Mouse (Mus musculus): ENCODE results near the gene Cenpj. TPM values are rescaled to one million over a fixed set of nuclear protein-coding genes. Genes with fewer than 3 reads are reported as not detected.
A peak's percentile ranks its signal among the peaks of the same experiment; 100 is the strongest.

Cenpj gene
- polyA plus RNA-seq, 1 experiment from 2014 or later = 8.8 TPM

DNA sequence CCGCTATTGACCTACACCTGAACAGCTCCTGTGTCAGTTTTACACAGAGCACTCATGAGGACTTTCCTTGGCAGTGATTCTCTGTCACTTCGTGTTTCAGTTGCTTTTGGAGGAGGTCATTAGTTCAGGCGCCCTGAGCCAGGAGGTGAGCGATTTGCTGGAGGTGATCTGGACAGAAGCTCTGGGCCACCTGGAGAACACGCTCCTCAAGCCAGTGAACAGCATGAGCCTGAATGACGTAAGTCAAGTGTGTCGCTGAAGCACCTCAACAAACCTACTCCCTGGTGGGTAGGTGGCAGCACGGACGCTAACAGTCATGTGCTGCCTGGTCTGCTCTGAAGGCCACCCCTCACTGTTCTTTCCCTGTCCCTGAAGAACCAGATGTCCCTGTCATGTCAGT lies 17.0 kb upstream of the Cenpj start:
- no peaks in the 10 kb centered on the region for H3K9me3 ChIP-seq (ENCODE audit: control insufficient read depth, low read length)
- no peak overlapping the region for H3K4me2 ChIP-seq (ENCODE audit: low read length)
- peaks cover 5% of the 10 kb centered on the region; the same call in 1 of the 2 replicates for H3K36me3 ChIP-seq (ENCODE audit: control insufficient read depth, insufficient read depth, low read length)
- no peak overlapping the region for H3K27ac ChIP-seq (ENCODE audit: low read depth)
- H3K9ac ChIP-seq (ENCODE audit: low read length) = no peak overlapping the region
- H3K27me3 ChIP-seq (replicated peaks; ENCODE audit: control insufficient read depth, insufficient read depth, low read length) = no peaks in the 10 kb centered on the region
- ATAC-seq (replicated peaks; ENCODE audit: low FRiP score, low TSS enrichment, low read depth) (no peak), DNase-seq (ENCODE audit: low spot score) (no peak)
- H3K4me1 ChIP-seq (replicated peaks; ENCODE audit: control insufficient read depth, insufficient read depth, low read length) = no peaks in the 10 kb centered on the region
- WGBS = 89% methylated on average over 9 of the region's 9 CpGs
- no peak overlapping the region for H3K4me3 ChIP-seq (ENCODE audit: low read depth, low read length)

DNA sequence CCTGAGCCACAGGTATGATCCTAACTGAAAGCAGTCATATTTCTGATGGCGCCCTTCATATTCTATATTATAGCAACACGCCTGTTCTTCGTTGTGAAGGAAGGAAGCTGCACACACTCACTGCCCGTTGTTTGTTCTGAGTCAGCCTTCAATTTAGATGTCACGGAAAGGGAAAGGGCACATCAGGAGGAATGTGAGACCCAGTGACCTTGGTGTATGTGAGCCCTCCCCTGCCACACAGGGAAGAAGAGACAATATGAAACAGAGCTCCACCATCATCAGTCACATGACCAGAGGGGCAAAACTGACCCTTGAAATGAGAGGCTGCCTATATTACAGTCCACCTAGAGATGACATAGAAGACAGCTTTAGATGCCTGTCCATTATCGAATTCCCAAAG lies 7.1 kb upstream of the Cenpj start:
- Histone ChIP-seq H3K9me3 (ENCODE audit: control insufficient read depth, low read length) (no peaks in the 10 kb centered on the region), H3K4me1 (replicated peaks; ENCODE audit: control insufficient read depth, insufficient read depth, low read length) (no peaks in the 10 kb centered on the region)

DNA sequence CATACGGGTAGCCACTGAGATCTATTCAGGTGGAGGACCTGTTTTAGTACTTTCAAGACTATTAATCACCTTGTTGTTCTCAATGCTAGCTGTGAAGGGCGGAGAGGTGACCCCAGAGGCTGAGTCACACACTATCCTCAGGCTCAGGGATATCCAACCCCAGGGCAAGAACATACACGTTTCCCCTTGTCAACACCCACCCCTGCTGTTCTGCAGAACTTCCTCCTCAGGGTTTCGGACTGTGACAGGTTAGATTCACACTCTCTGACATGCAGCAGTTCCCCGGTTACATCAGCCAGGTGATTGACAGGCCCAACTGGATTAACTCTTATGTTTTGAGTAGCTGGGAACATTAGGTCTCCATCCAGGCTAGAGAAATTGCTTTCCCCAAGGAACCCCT lies 5.9 kb upstream of the Cenpj start:
- Histone ChIP-seq H3K9ac (ENCODE audit: low read length) (no peak overlapping the region), H3K4me1 (replicated peaks; ENCODE audit: control insufficient read depth, insufficient read depth, low read length) (no peaks in the 10 kb centered on the region), H3K27me3 (replicated peaks; ENCODE audit: control insufficient read depth, insufficient read depth, low read length) (no peaks in the 10 kb centered on the region), H3K4me3 (ENCODE audit: low read depth, low read length) (no peak overlapping the region), H3K27ac (ENCODE audit: low read depth) (no peak overlapping the region), H3K9me3 (ENCODE audit: control insufficient read depth, low read length) (no peaks in the 10 kb centered on the region), H3K4me2 (ENCODE audit: low read length) (no peak overlapping the region), H3K36me3 (ENCODE audit: control insufficient read depth, insufficient read depth, low read length) (no peaks in the 10 kb centered on the region; the same call in 1 of the 2 replicates)
- no peak for DNase-seq (ENCODE audit: low spot score)
- WGBS = 48% methylated on average over 5 of the region's 5 CpGs
- no peak for ATAC-seq (replicated peaks; ENCODE audit: low FRiP score, low TSS enrichment, low read depth)

More for the DNA sequence above, 7.1 kb upstream of the Cenpj start:
- H3K27me3 ChIP-seq (replicated peaks; ENCODE audit: control insufficient read depth, insufficient read depth, low read length) = no peaks in the 10 kb centered on the region
- no peak overlapping the region for H3K27ac ChIP-seq (ENCODE audit: low read depth)
- no peaks in the 10 kb centered on the region; the same call in 1 of the 2 replicates for H3K36me3 ChIP-seq (ENCODE audit: control insufficient read depth, insufficient read depth, low read length)
- H3K4me2 ChIP-seq (ENCODE audit: low read length) = no peak overlapping the region
- no peak overlapping the region for H3K9ac ChIP-seq (ENCODE audit: low read length)
- WGBS = 83% methylated on average over 6 of the region's 6 CpGs
- no peak for DNase-seq (ENCODE audit: low spot score)
- ATAC-seq (replicated peaks; ENCODE audit: low FRiP score, low TSS enrichment, low read depth) = no peak
- no peak overlapping the region for H3K4me3 ChIP-seq (ENCODE audit: low read depth, low read length)

DNA sequence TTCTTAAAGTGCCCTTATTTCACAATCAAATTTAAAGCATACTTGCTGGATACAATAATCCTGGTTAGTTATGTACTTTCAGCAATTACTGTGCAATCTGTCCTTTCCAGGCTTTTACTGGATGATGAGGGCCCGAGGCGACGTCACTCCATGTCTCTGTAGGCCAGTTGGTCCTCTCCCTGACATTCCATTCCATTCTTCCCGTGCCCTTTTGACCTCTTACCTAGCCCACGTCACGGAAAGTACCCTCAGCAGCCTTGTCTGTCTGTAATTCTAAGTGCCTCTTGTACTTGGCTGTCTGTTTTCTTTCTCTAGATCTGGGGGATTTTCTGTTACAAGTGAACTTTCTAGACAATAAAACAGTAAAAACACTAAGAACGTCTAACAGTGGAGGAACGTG lies 3.8 kb upstream of the Cenpj start:
- Histone ChIP-seq H3K27me3 (replicated peaks; ENCODE audit: control insufficient read depth, insufficient read depth, low read length) (no peaks in the 10 kb centered on the region), H3K4me1 (replicated peaks; ENCODE audit: control insufficient read depth, insufficient read depth, low read length) (no peaks in the 10 kb centered on the region), H3K9me3 (ENCODE audit: control insufficient read depth, low read length) (no peaks in the 10 kb centered on the region), H3K9ac (ENCODE audit: low read length) (no peak overlapping the region), H3K36me3 (ENCODE audit: control insufficient read depth, insufficient read depth, low read length) (no peaks in the 10 kb centered on the region), H3K4me3 (ENCODE audit: low read depth, low read length) (no peak overlapping the region), H3K4me2 (ENCODE audit: low read length) (no peak overlapping the region), H3K27ac (ENCODE audit: low read depth) (no peak overlapping the region)
- no peak for DNase-seq (ENCODE audit: low spot score)
- WGBS = 41% methylated on average over 8 of the region's 8 CpGs
- no peak for ATAC-seq (replicated peaks; ENCODE audit: low FRiP score, low TSS enrichment, low read depth)

DNA sequence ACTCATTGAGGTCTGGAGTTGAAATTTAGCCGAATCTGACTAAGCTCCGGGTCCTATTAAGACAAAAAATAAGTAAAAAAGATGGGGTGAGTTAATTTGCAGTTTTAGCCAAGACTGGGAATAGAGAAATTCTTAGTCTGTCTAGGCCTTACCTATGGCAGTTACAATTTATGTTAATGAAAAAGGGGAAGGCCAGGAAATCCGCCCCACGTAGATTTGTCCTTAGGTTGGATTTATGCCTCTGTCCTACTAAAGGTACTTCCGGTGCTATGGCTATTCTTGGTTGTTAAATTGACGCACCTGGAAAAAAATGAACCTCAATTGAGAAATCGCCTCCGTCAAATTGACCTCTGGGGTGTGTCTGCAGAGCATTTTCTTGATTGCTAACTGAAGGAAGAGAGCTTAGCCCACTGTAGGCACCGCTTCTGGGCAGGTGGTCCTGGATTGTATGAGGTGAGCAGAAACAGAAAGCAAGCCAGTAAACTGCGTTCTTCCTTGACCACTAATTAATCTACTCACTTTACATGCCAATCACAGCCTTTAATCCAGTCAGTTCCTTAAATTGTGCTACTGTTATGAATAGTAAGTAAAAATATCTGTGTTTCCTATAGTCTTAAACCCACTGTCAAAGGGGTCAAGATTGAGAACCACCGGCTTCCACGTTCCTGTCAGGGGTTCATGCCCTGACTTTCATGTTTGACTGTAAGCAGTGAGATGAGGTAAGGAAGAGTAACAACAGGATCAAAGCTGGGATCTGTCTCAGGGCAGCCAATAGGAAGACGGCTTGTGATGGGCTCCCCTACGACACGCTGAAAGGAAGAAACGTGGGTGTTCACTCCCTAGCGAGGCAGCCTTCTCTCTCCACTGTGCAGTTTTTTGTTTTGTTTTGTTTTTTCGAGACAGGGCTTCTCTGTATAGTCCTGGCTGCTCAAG lies 1.0 kb upstream of the Cenpj start:
- H3K4me1 ChIP-seq (replicated peaks; ENCODE audit: control insufficient read depth, insufficient read depth, low read length) = no peaks in the 10 kb centered on the region
- peak overlapping the region; percentile 55 for H3K4me2 ChIP-seq (ENCODE audit: low read length)
- peak overlapping the region; percentile 45 for H3K9ac ChIP-seq (ENCODE audit: low read length)
- H3K27ac ChIP-seq (ENCODE audit: low read depth) = no peak overlapping the region
- DNase-seq (ENCODE audit: low spot score) (no peak), ATAC-seq (replicated peaks; ENCODE audit: low FRiP score, low TSS enrichment, low read depth) (no peak)
- peak overlapping the region; percentile 50 for H3K4me3 ChIP-seq (ENCODE audit: low read depth, low read length)
- H3K9me3 ChIP-seq (ENCODE audit: control insufficient read depth, low read length) = no peaks in the 10 kb centered on the region
- 74% methylated on average over 18 of the region's 18 CpGs for WGBS
- H3K36me3 ChIP-seq (ENCODE audit: control insufficient read depth, insufficient read depth, low read length) = no peaks in the 10 kb centered on the region
- no peaks in the 10 kb centered on the region for H3K27me3 ChIP-seq (replicated peaks; ENCODE audit: control insufficient read depth, insufficient read depth, low read length)

DNA sequence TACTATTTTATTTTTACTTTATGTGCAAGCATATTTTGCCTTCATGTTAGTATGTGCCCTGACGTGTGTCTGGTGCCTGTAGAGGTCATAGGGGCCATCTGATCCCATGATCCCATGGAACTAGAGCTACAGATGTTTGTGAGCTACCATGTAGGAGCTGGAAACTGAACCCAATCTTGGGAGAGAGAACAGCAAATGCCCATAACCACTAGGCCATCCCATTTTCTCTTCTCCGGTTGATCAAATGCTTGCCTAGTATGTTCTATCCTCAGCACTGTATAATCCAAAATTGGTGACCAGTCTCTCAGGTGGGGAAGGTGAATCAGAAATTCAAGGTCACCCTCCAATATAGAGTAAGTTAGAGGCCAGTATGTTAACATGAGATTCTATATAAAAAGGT lies 2.7 kb downstream of the Cenpj start:
- ATAC-seq (replicated peaks; ENCODE audit: low FRiP score, low TSS enrichment, low read depth) (no peak), DNase-seq (ENCODE audit: low spot score) (no peak)
- H3K9me3 ChIP-seq (ENCODE audit: control insufficient read depth, low read length) = no peaks in the 10 kb centered on the region
- no peaks in the 10 kb centered on the region for H3K27me3 ChIP-seq (replicated peaks; ENCODE audit: control insufficient read depth, insufficient read depth, low read length)
- 0 out of 2 replicates have a peak, but pooled peaks cover 4% of the 10 kb centered on the region for H3K4me1 ChIP-seq (replicated peaks; ENCODE audit: control insufficient read depth, insufficient read depth, low read length)
- 64% methylated on average over 2 of the region's 2 CpGs for WGBS
- H3K9ac ChIP-seq (ENCODE audit: low read length) = no peak overlapping the region
- peak overlapping the region; percentile 56 for H3K4me2 ChIP-seq (ENCODE audit: low read length)
- no peak overlapping the region for H3K27ac ChIP-seq (ENCODE audit: low read depth)
- no peaks in the 10 kb centered on the region for H3K36me3 ChIP-seq (ENCODE audit: control insufficient read depth, insufficient read depth, low read length)
- peak overlapping the region; percentile 81; the same call in 1 of the 2 replicates for H3K4me3 ChIP-seq (ENCODE audit: low read depth, low read length)

DNA sequence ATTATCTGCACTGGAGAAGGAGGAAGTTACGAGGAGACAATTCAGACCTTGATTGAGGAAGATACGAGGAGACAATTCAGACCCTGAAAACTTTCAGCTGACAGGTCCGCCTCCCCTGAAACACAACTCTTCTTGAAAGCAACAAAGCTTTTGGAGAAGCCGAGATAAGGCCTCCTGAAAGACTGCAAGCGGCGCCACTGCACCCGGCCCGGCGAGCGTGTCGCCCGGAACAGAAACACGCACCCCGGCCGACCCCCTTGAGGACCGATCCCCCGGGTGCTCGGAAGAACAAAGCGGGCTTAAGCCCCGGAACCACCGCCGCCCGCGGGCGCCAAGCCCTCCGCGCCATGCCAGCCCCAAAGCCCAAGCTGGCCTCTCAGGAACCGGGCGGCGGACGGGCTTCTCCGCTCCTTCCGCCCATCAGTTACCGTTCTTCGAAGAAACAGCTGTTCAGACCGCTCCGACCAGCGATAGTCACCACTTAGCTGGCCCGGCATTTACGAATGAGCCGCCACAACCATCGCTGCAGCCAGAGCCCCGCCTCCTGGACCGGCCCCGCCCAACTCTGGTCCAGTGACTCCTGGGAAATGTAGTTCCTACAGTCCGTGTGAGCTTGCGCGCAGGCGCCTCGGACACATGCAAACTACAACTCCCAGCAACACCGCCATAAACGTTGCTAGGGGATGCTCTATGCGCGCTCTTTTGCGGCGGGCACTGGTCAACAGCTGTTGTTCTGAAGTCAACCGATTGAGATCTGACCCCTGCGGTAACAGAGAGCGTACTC lies 3.7 kb downstream of the Cenpj start:
- WGBS = under 1% methylated on average over 59 of the region's 59 CpGs
- Histone ChIP-seq H3K36me3 (ENCODE audit: control insufficient read depth, insufficient read depth, low read length) (no peaks in the 10 kb centered on the region), H3K4me1 (replicated peaks; ENCODE audit: control insufficient read depth, insufficient read depth, low read length) (0 out of 2 replicates have a peak, but pooled peaks cover 4% of the 10 kb centered on the region), H3K9me3 (ENCODE audit: control insufficient read depth, low read length) (no peaks in the 10 kb centered on the region), H3K27ac (ENCODE audit: low read depth) (0 out of 2 replicates have a peak overlapping the region, but pooled peaks have one; percentile 36), H3K4me3 (ENCODE audit: low read depth, low read length) (peak overlapping the region; percentile 81), H3K4me2 (ENCODE audit: low read length) (peak overlapping the region; percentile 56), H3K27me3 (replicated peaks; ENCODE audit: control insufficient read depth, insufficient read depth, low read length) (no peaks in the 10 kb centered on the region), H3K9ac (ENCODE audit: low read length) (peak overlapping the region; percentile 66)
- DNase-seq (ENCODE audit: low spot score) (peak; percentile 94), ATAC-seq (replicated peaks; ENCODE audit: low FRiP score, low TSS enrichment, low read depth) (peak; percentile 98)

DNA sequence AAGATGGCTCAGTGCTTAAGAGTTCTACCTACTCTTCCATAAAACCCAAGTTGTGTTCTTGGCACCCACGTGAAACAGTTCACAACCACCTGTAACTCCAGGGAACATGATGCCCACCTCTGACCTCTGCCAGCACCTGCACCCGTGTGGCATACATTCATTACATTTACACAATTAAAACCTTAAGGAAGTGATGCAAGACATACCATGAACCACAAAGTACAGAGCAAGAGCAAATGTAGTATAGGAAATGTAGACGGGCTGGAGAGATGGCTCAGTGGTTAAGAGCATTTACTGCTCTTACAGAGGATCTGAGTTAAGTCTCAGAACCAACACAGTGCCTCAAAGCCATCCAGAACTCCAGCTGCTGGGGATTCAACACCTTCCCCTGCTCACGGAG lies 6.2 kb downstream of the Cenpj start:
- Histone ChIP-seq H3K27me3 (replicated peaks; ENCODE audit: control insufficient read depth, insufficient read depth, low read length) (no peaks in the 10 kb centered on the region), H3K4me1 (replicated peaks; ENCODE audit: control insufficient read depth, insufficient read depth, low read length) (0 out of 2 replicates have a peak, but pooled peaks cover 4% of the 10 kb centered on the region), H3K9ac (ENCODE audit: low read length) (no peak overlapping the region), H3K9me3 (ENCODE audit: control insufficient read depth, low read length) (no peaks in the 10 kb centered on the region), H3K4me3 (ENCODE audit: low read depth, low read length) (no peak overlapping the region), H3K27ac (ENCODE audit: low read depth) (no peak overlapping the region), H3K36me3 (ENCODE audit: control insufficient read depth, insufficient read depth, low read length) (peaks cover 1% of the 10 kb centered on the region; the same call in 1 of the 2 replicates), H3K4me2 (ENCODE audit: low read length) (no peak overlapping the region)
- DNase-seq (ENCODE audit: low spot score) = no peak
- WGBS = 84% methylated on average over 4 of the region's 4 CpGs
- no peak for ATAC-seq (replicated peaks; ENCODE audit: low FRiP score, low TSS enrichment, low read depth)

All from intestine, embryonic 14.5 days (tissue).